Mouse (Mus musculus) inflammation-experienced regulatory T-cells, adult 16 weeks (primary cell): ENCODE data around the gene Bdp1. TPM values are rescaled to one million over a fixed set of nuclear protein-coding genes. Genes with fewer than 3 reads are reported as not detected.

Experiments
- polyA plus RNA-seq: library from polyadenylated mRNA; unstranded; fragments of 100-300 nt; shearing (Covaris generic); gene quantifications from one replicate; pipeline ENCODE4 v1.2.1, GENCODE M21; 2017

Bdp1 gene
- 70.3 TPM for polyA plus RNA-seq

GRCm38 (mm10) chr13:100103748-100104254 is at the start of gene Bdp1:
TSS of gene Bdp1 (minus strand) at chr13:100104070.

GRCm38 (mm10) chr13:100124423-100125257 is 20.8 kb upstream of the Bdp1 start, which contains the start of gene Smn1:
TSS of gene Smn1 (plus strand) at chr13:100124852.

GRCm38 (mm10) chr13:100107652-100108472 is 4.0 kb upstream of the Bdp1 start, which contains the start of gene Serf1:
TSS of gene Serf1 (plus strand) at chr13:100108012.

DNA sequence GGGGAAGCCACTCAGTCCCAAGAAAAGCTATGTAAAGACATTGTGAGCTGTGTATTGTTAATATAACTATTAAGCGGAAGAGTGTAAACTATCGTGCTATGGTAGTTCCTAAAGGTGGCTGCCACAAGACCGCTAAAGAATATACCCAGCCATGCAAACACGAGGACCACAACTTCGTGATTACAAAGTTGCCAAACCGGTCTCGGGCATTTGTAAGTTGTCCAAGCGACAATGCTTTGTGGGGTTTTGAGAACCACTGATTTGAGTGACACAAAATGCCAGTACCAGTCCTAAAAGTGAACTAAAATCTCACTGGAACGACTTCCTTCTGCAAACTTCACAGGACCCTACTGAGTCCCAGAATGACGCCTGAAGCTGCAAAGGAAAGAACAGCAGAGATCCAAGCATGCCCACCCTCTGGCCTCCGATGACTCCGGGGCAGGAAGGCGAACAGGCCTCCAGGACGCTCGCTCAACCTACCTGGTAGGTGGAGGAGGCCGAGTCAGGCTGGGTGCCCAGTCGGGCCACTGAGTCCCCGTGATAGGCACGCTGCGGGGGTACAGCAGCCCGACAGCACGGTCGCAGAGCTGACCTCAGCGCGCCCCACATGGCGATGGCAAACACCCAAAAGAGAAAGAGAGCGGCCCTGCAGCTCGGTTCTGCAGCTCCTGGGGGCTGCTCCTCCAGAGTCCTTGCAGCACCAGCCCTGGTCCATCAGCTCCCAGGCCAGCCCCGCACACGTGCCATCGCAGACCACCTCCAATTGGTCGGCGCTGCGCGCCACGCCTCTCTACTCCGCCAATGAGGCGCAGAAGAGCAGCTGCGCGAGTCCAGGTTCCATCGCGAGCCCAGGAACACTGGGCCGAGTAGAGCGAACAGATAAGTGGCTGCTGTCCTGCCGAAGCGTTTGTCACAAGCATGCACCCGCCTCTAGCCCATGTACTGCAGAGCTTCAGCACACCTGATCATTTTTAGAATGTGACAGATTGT is 88.7 kb downstream of the Bdp1 start, which contains the start of gene Mccc2:
Gene Mccc2, minus strand, starts transcription at position 734 of the 990 bp plus-strand sequence.

Other genes with a start within 250 kb of the Bdp1 start
- gene Cartpt, start 203.0 kb downstream of the Bdp1 start, polyA plus RNA-seq, result not detected
- 17.9 TPM for gene Mccc2, start 88.4 kb downstream of the Bdp1 start, polyA plus RNA-seq
- gene Serf1, start 3.9 kb upstream of the Bdp1 start, polyA plus RNA-seq, result 4.5 TPM
- gene Smn1, start 20.8 kb upstream of the Bdp1 start, polyA plus RNA-seq, result 45.7 TPM
- 13.6 TPM for gene Naip2, start 98.0 kb upstream of the Bdp1 start, polyA plus RNA-seq
- 32.0 TPM for gene Naip5, start 142.3 kb upstream of the Bdp1 start, polyA plus RNA-seq
- gene Naip6, start 213.6 kb upstream of the Bdp1 start, polyA plus RNA-seq, result 13.7 TPM